Mouse (Mus musculus) heart, adult 2 months (tissue): ENCODE results near the gene Col4a2.

ENCODE experiments used
- CTCF ChIP-seq: fragments of 200-600 bp; IDR thresholded peaks from 2 replicates; pipeline ENCODE4 v1.8.1; 2022; ENCODE audit warnings: antibody characterized with exemption, mild to moderate bottlenecking, moderate library complexity
- EP300 ChIP-seq: fragments of 200-500 bp; IDR thresholded peaks from 2 replicates; pipeline ENCODE4 v1.6.1; 2011; ENCODE audit warnings: low read depth, low read length, control low read depth; ENCODE audit not compliant: insufficient read depth
- POLR2A ChIP-seq: fragments of 200-500 bp; IDR thresholded peaks from 2 replicates; pipeline ENCODE4 v1.6.1; 2011; ENCODE audit warnings: mild to moderate bottlenecking, low read depth, low read length, control low read depth; ENCODE audit not compliant: insufficient read depth

DNA sequence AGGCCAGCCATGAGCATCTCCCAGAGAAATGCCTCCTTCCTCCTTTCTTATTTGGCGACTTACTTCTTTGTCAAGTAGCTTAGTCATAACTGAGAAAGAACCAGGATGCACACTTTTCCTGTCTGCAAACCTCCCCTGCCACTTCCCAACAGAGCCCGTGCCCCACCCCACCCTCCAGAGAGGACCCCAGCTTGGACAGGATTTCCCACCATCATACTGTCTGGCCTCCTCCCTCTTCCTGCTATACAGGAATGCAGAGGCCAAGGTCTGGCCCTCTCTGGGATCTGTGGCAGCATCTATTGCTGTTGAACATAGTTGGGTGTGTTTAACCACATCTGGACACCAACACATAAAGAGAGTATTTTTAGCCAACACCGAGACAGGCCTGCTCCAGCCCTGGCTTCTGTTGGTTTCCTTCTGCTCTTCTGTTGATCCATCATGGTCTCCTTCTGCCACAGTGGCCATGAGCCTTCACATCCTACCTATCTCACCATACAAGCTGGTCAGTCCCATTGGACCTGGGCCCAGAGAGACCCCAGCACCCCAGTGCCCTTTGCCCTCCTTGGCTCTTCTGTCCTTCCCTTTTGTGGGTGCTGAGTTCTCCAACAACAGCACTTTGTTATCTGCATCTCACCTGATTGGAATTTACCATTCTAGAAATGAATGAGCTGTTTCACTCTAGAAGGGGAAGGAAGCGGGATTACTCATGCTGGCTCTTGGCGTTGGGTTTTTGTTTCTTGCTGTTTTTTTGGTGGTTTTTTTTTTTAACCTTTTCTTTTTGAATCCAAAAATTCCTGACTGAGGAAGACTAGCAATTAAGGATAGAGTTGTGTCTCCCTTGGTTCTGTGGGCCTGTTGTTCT is 10.3 kb downstream of the Col4a2 start:
- no peak for TF ChIP-seq CTCF
- 0 out of 2 replicates have a peak, but pooled peaks have one; percentile 63 for TF ChIP-seq EP300
- TF ChIP-seq POLR2A, result 0 out of 2 replicates have a peak, but pooled peaks have one; percentile 16
